In the genomic region with DNA sequence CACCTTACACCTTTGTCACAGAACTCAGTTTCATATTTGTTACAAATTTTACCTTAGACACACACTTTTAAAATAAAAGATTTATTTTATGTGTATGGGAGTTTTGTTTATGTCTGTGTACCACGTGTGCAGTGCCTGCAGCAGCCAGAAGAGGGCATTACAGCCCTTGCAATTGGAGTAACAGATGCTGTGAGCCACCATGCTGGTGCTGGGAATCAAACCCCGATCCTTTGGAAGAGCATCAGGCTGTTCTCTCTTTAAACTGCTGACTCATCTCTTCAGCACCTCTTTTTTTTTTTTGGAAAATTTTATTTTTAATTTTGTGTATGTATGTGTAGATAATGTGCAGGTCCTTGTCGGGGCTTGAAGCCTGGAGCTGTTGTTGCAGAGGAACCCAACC, we compare ENCODE assay signal across 1 mouse cellular context.
A peak's percentile ranks its signal among the peaks of the same experiment; 100 is the strongest.
TF ChIP-seq lines count a peak whose summit lies in the region.

No protein-coding gene starts in this region.

TF ChIP-seq in MEL, 35 proteins besides CTCF, POLR2A, EP300 and RAD21:
- peak; percentile 35; the same call in 1 of the 2 replicates for TF ChIP-seq MAFK (IDR thresholded peaks at IDR 0.05; ENCODE audit: borderline replicate concordance, low read depth, low read length)
- TF ChIP-seq SMC3 (IDR thresholded peaks at IDR 0.05; ENCODE audit: low read depth, low read length): peak; percentile 19; the same call in 1 of the 2 replicates
- no peak for TF ChIP-seq TCF12 (IDR thresholded peaks at IDR 0.05; ENCODE audit: low read depth, low read length)
